Mouse (Mus musculus) neural tube, embryonic 10.5 days (tissue): Measurements from ENCODE around the gene Bcl11a.

Source experiments
- DNase-seq: peaks from one replicate; pipeline ENCODE4 v3.0.0-alpha.2; 2017; ENCODE audit warnings: low spot score; ENCODE audit errors: extremely low spot score

Gene Bcl11a

GRCm38 (mm10) chr11:24148545-24148944 lies 70.7 kb downstream of the Bcl11a start:
- DNase-seq: no peak

- no peak for DNase-seq
Measured at GRCm38 (mm10) chr11:24149462-24150220, 71.8 kb downstream of the Bcl11a start.

- no peak for DNase-seq
Measured at GRCm38 (mm10) chr11:24152076-24152784, 74.4 kb downstream of the Bcl11a start.

GRCm38 (mm10) chr11:24153049-24153448 lies 75.2 kb downstream of the Bcl11a start:
- peak; percentile 52 for DNase-seq

- DNase-seq: no peak
Measured at GRCm38 (mm10) chr11:24158026-24158425, 80.2 kb downstream of the Bcl11a start.

- DNase-seq: no peak
Measured at GRCm38 (mm10) chr11:24159656-24160055, 81.8 kb downstream of the Bcl11a start.

GRCm38 (mm10) chr11:24161458-24161857 lies 83.6 kb downstream of the Bcl11a start:
- no peak for DNase-seq

- no peak for DNase-seq
Measured at GRCm38 (mm10) chr11:24162056-24162455, 84.2 kb downstream of the Bcl11a start.

GRCm38 (mm10) chr11:24163072-24163471 lies 85.2 kb downstream of the Bcl11a start:
- no peak for DNase-seq

GRCm38 (mm10) chr11:24164065-24164464 lies 86.2 kb downstream of the Bcl11a start:
- no peak for DNase-seq

GRCm38 (mm10) chr11:24171675-24172285 lies 93.9 kb downstream of the Bcl11a start:
- no peak for DNase-seq

GRCm38 (mm10) chr11:24172585-24172984 lies 94.7 kb downstream of the Bcl11a start:
- no peak for DNase-seq

GRCm38 (mm10) chr11:24174161-24174792 lies 96.4 kb downstream of the Bcl11a start:
- DNase-seq: no peak

- DNase-seq: no peak
Measured at GRCm38 (mm10) chr11:24177458-24177857, 99.6 kb downstream of the Bcl11a start.

GRCm38 (mm10) chr11:24178823-24179476 lies 101.1 kb downstream of the Bcl11a start:
- no peak for DNase-seq

GRCm38 (mm10) chr11:24180040-24180439 lies 102.2 kb downstream of the Bcl11a start:
- DNase-seq: no peak

- DNase-seq: no peak
Measured at GRCm38 (mm10) chr11:24183501-24183900, 105.6 kb downstream of the Bcl11a start.

- DNase-seq: no peak
Measured at GRCm38 (mm10) chr11:24184932-24185331, 107.1 kb downstream of the Bcl11a start.

GRCm38 (mm10) chr11:24190411-24190810 lies 112.6 kb downstream of the Bcl11a start:
- no peak for DNase-seq

GRCm38 (mm10) chr11:24196460-24197190 lies 118.8 kb downstream of the Bcl11a start:
- DNase-seq: no peak

GRCm38 (mm10) chr11:24197424-24197823 lies 119.6 kb downstream of the Bcl11a start:
- no peak for DNase-seq
